Mouse (Mus musculus) layer of hippocampus, adult 11-12 months (tissue): ENCODE data around the gene Cpm.
A peak's percentile ranks its signal among the peaks of the same experiment; 100 is the strongest.

Experiments
- DNase-seq: peaks from one replicate; pipeline ENCODE4 v3.0.0; 2022; ENCODE audit warnings: low spot score

The Cpm gene

GRCm38 (mm10) chr10:117635823-117636589 lies 6.7 kb downstream of the Cpm start:
- no peak for DNase-seq

DNA sequence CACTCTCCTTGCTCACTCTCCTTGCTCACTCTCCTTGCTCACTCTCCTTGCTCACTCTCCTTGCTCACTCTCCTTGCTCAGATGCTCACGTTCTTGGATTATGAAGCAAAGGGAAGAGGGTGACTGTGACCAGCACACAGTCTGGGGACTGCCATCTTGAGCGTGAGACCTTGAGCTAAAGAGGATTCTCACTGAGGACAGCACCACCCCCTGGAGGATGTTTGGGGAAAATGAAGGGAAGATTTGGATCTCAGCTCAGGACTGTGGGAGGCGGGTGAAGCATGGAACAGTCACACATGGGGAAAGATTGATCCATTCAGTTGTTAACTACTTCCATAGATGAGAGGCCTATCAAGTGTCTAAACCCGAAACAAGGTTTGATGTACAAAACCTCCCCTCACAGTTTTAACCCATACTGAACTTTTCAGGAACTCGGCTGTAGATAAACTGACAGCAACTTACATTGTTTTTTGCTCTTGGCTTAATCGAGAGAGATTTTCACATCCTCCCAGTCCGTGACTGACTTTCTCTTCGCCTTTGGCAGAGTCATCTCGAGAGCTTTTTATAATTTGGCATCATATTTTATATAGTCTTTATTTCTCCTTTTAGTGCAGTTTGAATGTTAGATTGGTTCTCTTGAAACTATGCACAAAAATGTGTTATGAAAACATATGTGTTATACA lies 7.9 kb downstream of the Cpm start:
- no peak for DNase-seq

- DNase-seq, result no peak
Observed at GRCm38 (mm10) chr10:117637745-117638577, 8.7 kb downstream of the Cpm start.

DNA sequence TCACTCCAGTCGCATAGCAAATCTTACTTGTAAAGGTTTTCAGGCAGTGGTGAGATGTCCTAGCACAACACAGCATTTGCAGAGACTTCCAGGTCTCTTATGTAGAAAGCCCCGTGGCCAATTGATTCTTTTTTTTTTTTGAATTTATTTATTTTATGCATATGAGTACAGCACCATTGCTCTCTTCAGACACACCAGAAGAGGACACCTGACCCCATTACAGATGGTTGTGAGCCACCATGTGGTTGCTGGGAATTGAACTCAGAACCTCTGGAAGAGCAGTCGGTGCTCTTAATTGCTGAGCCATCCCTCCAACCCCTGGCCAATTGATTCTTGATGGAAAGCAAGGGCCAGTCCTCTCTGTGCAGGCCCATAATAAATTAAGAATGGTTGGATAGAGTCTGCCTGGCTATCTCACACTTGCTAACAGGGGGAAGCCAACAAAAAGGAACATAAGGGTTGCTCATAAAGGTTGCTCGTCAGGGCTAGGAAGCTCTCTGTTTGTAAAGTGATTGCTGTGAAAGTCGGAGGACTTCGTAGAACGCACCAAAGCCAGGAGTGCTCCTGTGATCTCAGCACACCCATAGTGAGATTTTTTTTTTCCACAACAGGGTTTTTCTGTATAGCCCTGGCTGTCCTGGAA lies 9.4 kb downstream of the Cpm start:
- DNase-seq, result no peak

DNA sequence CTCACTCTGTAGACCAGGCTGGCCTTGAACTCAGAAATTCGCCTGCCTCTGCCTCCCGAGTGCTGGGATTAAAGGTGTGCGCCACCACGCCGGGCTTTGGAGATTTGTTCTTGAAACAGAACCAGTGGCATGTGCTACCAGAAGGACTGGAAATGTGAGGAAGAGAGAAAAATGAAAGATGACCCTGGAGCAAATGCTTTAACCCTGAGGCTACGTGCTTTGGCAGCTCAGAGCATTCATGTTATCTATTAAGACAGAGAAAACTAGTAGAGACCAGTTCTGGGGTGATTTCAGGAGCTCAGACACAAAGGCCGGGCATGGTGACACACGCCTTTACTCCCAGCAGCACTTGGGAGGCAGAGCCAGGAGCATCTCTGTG lies 9.9 kb downstream of the Cpm start:
- no peak for DNase-seq

DNA sequence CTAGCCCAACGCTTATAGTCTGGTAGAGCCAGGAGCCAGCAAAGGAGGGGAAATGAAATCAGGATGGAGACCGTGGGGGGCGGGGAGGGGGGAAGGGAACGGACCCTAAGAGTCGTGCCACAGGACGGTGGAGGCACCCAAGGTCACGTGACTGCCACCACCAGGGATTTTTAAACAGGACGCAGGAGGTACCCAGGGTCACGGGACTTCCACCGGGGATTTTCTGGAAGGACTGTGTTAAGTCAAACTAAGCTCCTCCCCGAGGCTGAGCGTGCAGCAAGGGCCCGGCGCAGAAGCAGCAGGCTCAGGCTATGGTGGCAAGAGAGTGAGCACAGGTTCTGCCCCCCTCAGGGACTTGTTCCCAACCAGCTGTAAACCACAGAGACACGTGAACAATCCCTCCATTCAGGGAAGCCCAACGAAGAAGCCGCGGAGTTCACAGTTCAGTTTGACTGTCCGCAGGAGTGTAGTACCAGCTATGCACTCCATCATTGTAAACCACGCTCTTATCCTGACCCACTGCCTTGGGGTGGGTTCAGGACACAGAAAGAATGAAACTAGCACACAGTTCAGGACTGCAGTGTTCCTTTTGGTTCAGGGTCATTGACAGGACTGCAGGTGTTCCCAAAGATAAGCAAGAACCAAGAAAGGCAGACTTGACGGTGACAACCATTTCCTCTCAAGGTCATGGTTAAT lies 10.7 kb downstream of the Cpm start:
- DNase-seq, result no peak

DNA sequence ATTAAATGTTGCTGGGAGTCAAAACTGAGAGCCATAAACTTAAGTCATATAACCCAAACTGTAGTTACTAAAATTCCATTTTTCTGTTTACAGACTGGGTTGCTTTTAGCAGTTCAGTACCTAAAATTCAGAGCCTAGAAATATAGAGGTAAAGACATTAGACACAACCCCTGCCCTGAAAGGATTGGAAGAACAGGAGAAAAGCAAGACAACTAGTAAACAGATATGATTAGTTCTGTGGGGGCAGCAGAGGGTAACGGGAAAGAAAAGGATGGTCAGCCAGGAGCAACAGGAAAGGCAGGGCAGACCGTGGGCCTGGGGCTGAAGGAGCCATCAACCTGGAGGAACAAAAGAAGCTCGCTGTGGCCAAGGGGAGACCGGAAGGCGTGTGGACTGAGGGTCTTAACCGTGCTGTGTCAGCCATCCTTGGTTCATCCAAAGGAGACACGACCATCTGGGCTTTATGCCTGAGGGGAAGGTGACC lies 11.3 kb downstream of the Cpm start:
- no peak for DNase-seq

DNA sequence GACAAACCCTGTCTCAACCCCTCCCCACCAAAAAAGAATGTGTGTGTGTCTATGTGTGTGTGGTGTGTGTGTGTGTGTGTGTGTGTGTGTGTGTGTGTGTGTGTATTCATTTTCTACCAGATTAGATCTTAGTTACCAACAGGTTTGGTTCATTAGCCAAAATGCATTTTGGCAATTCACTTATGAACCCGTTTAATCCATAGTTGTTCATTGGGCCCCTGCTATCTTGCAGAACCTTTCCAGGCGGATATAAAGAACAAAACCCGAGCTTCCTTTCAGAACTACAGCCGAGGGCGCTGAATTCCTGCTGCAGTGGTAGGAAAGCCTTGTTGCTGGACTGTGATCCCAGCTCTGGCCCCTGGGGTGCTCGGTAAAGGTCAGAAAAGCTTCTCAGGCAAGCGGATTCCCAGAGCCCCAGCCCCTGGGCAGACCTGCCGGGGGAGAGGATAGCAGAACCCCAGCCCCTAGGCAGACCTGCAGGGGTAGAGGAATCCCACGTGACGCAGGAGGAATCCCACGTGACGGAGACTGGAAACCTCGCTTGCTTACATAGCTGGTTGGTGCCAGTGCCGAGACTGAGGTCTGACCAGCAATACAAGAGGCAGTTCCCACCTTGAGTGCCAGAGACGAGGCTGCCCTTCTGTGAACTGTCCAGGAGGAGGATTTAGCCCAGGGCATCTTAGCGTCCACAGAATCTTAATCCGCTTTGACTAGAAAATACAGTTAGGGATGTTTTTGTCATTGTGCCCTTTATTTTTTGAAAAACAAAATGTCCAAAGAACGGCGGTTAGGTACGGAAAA lies 12.3 kb downstream of the Cpm start:
- DNase-seq, result no peak

DNA sequence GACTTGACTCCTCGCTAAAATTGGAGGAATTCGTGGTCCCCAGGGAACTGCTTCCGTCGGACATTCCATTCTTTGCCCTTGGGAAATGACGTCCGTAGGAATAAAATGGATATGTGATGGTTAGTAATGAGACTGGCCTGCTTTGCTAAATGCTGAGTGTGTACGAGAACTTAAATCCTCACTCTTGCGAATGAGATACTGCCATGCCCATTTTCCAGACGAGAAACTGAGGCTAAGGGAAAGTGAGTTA lies 12.8 kb downstream of the Cpm start:
- DNase-seq, result no peak

GRCm38 (mm10) chr10:117642491-117643262 lies 13.4 kb downstream of the Cpm start:
- no peak for DNase-seq

DNA sequence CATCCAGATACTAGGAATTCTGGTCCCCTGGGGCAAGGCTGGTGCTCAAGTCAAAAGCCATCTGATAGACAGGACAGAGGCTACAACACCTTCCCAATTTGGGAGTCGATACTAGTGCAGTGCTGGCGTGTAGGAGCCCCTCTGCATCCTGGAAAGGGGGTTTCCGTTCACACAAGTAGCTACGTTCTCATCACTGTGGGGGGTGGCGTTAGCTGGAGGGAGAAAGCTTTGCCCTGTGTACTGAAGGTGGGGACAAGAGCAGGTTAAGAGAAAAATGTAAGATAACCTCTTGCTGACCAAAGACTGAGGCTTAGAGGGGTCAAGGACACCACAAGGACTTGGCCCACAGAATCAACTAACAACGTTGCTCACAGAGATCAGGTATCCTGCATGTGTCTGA lies 14.0 kb downstream of the Cpm start:
- no peak for DNase-seq

DNA sequence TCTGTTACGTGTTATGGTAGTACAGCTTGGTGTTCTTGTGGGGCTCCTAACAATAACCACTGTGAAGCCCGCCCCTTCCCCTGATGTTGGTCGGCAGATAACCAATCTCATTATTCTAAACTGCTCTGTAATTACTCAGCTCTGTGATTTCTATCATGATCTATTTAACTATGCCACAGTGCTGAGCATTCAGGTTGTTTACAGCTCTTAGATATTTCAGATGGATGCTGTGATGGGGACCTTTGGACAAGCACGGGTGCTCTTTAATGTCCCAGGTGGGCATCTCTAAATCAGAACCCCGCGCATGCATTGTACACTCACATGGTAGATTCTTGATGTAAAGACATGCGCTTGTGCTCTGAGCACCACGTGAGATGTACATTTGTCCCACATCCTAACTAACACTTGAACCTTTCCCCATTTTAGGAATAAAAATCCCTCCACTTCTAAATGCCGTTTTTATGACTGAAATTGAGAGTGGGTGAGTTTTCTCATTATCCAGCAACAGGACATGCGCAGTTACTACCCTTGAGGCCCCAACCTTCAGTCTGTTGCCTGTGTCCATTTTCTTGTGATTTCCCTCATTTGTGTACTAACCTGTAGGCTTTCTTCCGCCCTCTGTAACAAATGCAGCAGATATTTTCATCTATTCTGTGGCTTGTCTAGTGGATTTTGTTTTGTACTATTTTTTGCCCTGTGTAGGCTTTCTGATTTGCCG lies 14.6 kb downstream of the Cpm start:
- no peak for DNase-seq

DNA sequence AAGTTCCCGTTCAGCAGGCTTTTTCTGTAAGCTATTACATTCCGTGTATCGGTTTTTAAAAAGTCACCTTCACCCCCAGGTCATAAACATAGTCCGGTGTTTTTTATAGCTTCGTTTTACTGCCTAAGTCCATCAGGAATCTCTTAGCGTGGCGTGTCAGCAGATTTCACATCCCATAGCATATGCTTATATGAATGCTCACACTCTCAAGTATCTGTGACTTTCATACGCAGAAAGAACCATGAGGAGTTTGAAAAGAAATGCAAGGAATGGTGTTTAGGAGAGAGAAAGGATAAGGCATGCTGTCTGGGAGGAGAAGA lies 15.1 kb downstream of the Cpm start:
- no peak for DNase-seq

DNA sequence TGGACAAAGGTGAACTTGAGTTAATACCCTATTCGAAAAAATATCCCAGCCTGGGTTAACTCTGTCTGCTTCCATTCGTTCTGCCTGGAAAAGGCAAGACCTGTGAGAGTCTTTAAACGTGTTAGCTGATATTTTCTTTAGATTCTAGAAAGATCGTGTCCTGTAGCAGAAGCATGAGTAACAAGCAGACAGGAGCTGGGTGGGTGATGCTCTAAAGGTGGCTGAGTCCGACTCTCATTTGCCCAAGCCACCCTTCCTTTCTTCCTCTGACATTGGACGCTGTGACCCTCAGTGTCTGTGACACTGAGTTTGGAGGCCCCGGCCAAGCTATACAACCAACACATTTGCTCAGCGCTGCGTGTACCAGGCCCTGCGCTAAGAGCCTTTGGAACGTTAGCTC lies 15.5 kb downstream of the Cpm start:
- no peak for DNase-seq

DNA sequence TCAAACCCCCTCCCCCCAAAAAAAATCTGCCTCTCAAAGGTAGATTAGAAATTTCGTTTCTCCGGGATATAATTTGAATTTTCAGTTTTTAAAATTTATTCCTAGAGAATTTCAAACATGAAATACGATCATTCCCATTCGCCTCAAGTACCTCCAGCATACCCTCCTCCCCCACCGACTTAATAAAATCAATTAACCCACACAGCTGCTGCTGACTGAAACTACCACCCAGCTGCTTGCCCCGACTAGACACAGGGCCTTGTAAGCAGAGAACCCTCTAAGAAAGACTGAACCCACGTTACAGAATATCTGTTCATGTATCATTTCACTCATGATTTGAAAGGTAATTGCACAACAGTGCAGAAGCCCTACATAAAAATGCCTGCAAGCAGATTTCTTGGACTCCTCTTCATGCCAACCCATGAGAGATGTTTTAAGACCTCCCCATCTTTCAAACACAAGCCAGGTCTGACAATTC lies 16.2 kb downstream of the Cpm start:
- no peak for DNase-seq

- DNase-seq, result no peak
Observed at GRCm38 (mm10) chr10:117646482-117647157, 17.3 kb downstream of the Cpm start.

GRCm38 (mm10) chr10:117647158-117647505 lies 17.8 kb downstream of the Cpm start:
- peak; percentile 65 for DNase-seq

GRCm38 (mm10) chr10:117647964-117648472 lies 18.7 kb downstream of the Cpm start:
- no peak for DNase-seq

GRCm38 (mm10) chr10:117648643-117649042 lies 19.3 kb downstream of the Cpm start:
- DNase-seq, result no peak
